Mouse (Mus musculus) megakaryocyte, embryonic 14.5 days (primary cell): ENCODE results near the gene Rasgrp3.

ENCODE experiments used
- FLI1 ChIP-seq: IDR thresholded peaks from 2 replicates; pipeline ENCODE4 v1.6.1; 2012; ENCODE audit warnings: low read length, inconsistent platforms, mixed read lengths
- GATA1 ChIP-seq: IDR thresholded peaks from 3 replicates; pipeline ENCODE4 v1.6.1; 2012; ENCODE audit warnings: mixed read lengths, low read length, inconsistent platforms, borderline replicate concordance

- TF ChIP-seq GATA1 (no peak), FLI1 (no peak)
Observed at GRCm38 (mm10) chr17:75478836-75479235, 43.1 kb downstream of the Rasgrp3 start.
